Mouse (Mus musculus) testis, adult 10 weeks (tissue): Measurements from ENCODE around the gene Slc25a5. TPM values are rescaled to one million over a fixed set of nuclear protein-coding genes. Genes with fewer than 3 reads are reported as not detected.

ENCODE experiments used
- polyA plus RNA-seq: library from polyadenylated mRNA; stranded (reverse); fragments of 350-450 nt; fragmentation: Illumina TruSeq; extraction: RNeasy Lipid Tissue Mini Kit (QIAGEN cat#74804); gene quantifications from one replicate; pipeline ENCODE4 v1.2.3, GENCODE M21; 2014; ENCODE audit warnings: low read depth, low replicate concordance

Slc25a5 gene
- polyA plus RNA-seq: 58.6 TPM

DNA sequence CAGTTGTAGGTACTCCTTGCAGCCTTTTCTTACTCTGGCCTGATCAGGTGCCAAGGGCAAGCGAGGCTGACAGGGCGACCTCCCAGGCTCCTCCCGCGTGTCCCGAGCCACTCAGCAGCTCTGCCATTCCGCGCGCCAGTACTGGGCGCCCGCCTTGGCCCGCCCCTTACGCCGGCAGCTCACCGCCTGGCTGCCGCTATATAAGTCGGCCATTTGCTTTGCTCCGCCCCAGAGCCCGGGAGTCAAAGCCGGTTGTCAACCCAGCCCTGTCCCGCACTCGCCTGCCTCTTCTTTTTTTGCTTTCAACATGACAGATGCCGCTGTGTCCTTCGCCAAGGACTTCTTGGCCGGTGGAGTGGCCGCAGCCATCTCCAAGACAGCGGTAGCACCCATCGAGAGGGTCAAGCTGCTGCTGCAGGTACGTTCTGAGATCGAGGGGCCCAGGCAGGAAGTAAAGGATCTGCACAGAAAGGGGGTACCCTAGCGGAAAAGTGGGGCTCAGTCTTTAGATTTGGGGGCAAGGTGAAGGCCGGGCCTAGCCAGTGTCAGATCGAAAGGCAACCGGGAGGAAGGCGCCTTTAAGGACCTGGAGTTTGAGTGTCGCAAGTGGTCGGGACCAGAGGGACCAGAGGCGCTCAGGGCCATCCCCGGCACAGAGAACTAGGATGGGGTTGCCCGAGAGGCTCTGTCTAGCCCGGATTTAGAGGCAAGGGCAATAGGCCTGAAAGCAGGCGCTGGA, at the start of gene Slc25a5:
Gene Slc25a5, plus strand, starts transcription at position 228 of the 739 bp plus-strand sequence.

Other genes with a start within 250 kb of the Slc25a5 start
- 230 TPM for gene Pgrmc1, start 197.4 kb upstream of the Slc25a5 start, polyA plus RNA-seq
- gene Akap17b, start 150.3 kb upstream of the Slc25a5 start, polyA plus RNA-seq: 13.4 TPM
- 1.6 TPM for gene Slc25a43, start 52.0 kb upstream of the Slc25a5 start, polyA plus RNA-seq
- 60.8 TPM for gene Ube2a, start 78.2 kb downstream of the Slc25a5 start, polyA plus RNA-seq
- 11.8 TPM for gene C330007P06Rik, start 78.5 kb downstream of the Slc25a5 start, polyA plus RNA-seq
- gene Nkrf, start 107.2 kb downstream of the Slc25a5 start, polyA plus RNA-seq: 5.9 TPM
- 33.8 TPM for gene Sept6, start 196.1 kb downstream of the Slc25a5 start, polyA plus RNA-seq